Mouse (Mus musculus) stomach, embryonic 15.5 days (tissue): ENCODE measurements around the gene Lipt2. TPM values are rescaled to one million over a fixed set of nuclear protein-coding genes. Genes with fewer than 3 reads are reported as not detected.

Source experiments
- ATAC-seq: fragments of 200-750 bp; cut with Nextera tagmentation; 2 replicates; pipeline ENCODE4 v1.8.0; 2017; ENCODE audit warnings: low read depth, moderate number of reproducible peaks, moderate TSS enrichment; ENCODE audit not compliant: insufficient read depth, low FRiP score
- H3K27ac ChIP-seq: fragments of 300-500 bp; sonication (generic); 2 replicates; pipeline ENCODE4 v1.5.1; 2015; ENCODE audit warnings: mild to moderate bottlenecking, inconsistent platforms
- H3K27me3 ChIP-seq: fragments of 300-500 bp; sonication (generic); replicated peaks from 2 replicates; pipeline ENCODE4 v1.6.1; 2015; ENCODE audit warnings: inconsistent platforms
- H3K36me3 ChIP-seq: fragments of 300-500 bp; sonication (generic); 2 replicates; pipeline ENCODE4 v1.6.1; 2015; ENCODE audit warnings: inconsistent platforms
- H3K4me1 ChIP-seq: fragments of 300-500 bp; sonication (generic); 2 replicates; pipeline ENCODE4 v1.6.1; 2015; ENCODE audit warnings: inconsistent platforms
- H3K4me2 ChIP-seq: fragments of 300-500 bp; sonication (generic); 2 replicates; pipeline ENCODE4 v1.6.1; 2015; ENCODE audit warnings: mild to moderate bottlenecking, inconsistent platforms
- H3K4me3 ChIP-seq: fragments of 300-500 bp; sonication (generic); replicated peaks from 2 replicates; pipeline ENCODE4 v1.5.1; 2015; ENCODE audit warnings: inconsistent platforms
- H3K9ac ChIP-seq: fragments of 300-500 bp; sonication (generic); 2 replicates; pipeline ENCODE4 v1.6.1; 2015; ENCODE audit warnings: inconsistent platforms
- H3K9me3 ChIP-seq: fragments of 300-500 bp; sonication (generic); 2 replicates; pipeline ENCODE4 v1.6.1; 2016; ENCODE audit warnings: inconsistent platforms
- WGBS: fragments of 180-500 bp; shearing (Covaris S2); methylation state at CpG from one replicate; pipeline ENCODE4 v1.1.7; 2015; 5-methylcytosine and 5-hydroxymethylcytosine counted together
- polyA plus RNA-seq: library from polyadenylated mRNA; unstranded; fragments of >200 nt; fragmentation: Nextera tagmentation; extraction: Ambion mirVana; gene quantifications from 2 replicates; pipeline ENCODE4 v1.2.1, GENCODE M21; 2015

The Lipt2 gene
- polyA plus RNA-seq, 1 experiment from 2014 or later = 18.0 TPM

- Histone ChIP-seq H3K36me3 (no peaks in the 10 kb centered on the region), H3K4me2 (no peak overlapping the region), H3K27me3 (no peaks in the 10 kb centered on the region), H3K27ac (no peak overlapping the region), H3K4me3 (no peak overlapping the region), H3K9me3 (no peaks in the 10 kb centered on the region), H3K4me1 (no peaks in the 10 kb centered on the region), H3K9ac (no peak overlapping the region)
- no peak for ATAC-seq
- WGBS = 56% methylated on average over 3 of the region's 3 CpGs
Measured at GRCm38 (mm10) chr7:100203616-100204015, 44.5 kb downstream of the Lipt2 start.

- H3K27ac ChIP-seq = no peak overlapping the region
- H3K27me3 ChIP-seq = no peaks in the 10 kb centered on the region
- H3K4me2 ChIP-seq = no peak overlapping the region
- no peak for ATAC-seq
- H3K9ac ChIP-seq = no peak overlapping the region
- H3K4me3 ChIP-seq = no peak overlapping the region
- no peaks in the 10 kb centered on the region for H3K36me3 ChIP-seq
- no peaks in the 10 kb centered on the region for H3K4me1 ChIP-seq
- 81% methylated on average over 6 of the region's 6 CpGs for WGBS
- no peaks in the 10 kb centered on the region for H3K9me3 ChIP-seq
Measured at GRCm38 (mm10) chr7:100204871-100205270, 45.8 kb downstream of the Lipt2 start.

- H3K4me1 ChIP-seq = no peaks in the 10 kb centered on the region
- no peak overlapping the region for H3K27ac ChIP-seq
- no peaks in the 10 kb centered on the region for H3K27me3 ChIP-seq
- no peak for ATAC-seq
- H3K4me2 ChIP-seq = no peak overlapping the region
- H3K4me3 ChIP-seq = no peak overlapping the region
- 82% methylated on average over 2 of the region's 2 CpGs for WGBS
- H3K9me3 ChIP-seq = no peaks in the 10 kb centered on the region
- H3K36me3 ChIP-seq = no peaks in the 10 kb centered on the region
- H3K9ac ChIP-seq = no peak overlapping the region
Measured at GRCm38 (mm10) chr7:100206144-100206543, 47.1 kb downstream of the Lipt2 start.

GRCm38 (mm10) chr7:100207886-100208285 lies 48.8 kb downstream of the Lipt2 start:
- Histone ChIP-seq H3K27ac (no peak overlapping the region), H3K4me2 (no peak overlapping the region), H3K9ac (no peak overlapping the region), H3K4me3 (no peak overlapping the region), H3K36me3 (no peaks in the 10 kb centered on the region), H3K4me1 (no peaks in the 10 kb centered on the region), H3K27me3 (no peaks in the 10 kb centered on the region), H3K9me3 (no peaks in the 10 kb centered on the region)
- no peak for ATAC-seq

Other genes with a start within 250 kb of the Lipt2 start
- 4.8 and 4.9 TPM in 2 replicates for gene Rnf169, start 178.8 kb upstream of the Lipt2 start, polyA plus RNA-seq
- 0.94 and 1.0 TPM in 2 replicates for gene Chrdl2, start 153.1 kb upstream of the Lipt2 start, polyA plus RNA-seq
- gene Pold3, start 37.7 kb upstream of the Lipt2 start, polyA plus RNA-seq = 55.1 and 58.3 TPM in 2 replicates
- 24.4 and 26.2 TPM in 2 replicates for gene Kcne3, start 17.2 kb downstream of the Lipt2 start, polyA plus RNA-seq
- gene Pgm2l1, start 68.1 kb downstream of the Lipt2 start, polyA plus RNA-seq = 2.3 and 2.8 TPM in 2 replicates
- gene P4ha3, start 126.2 kb downstream of the Lipt2 start, polyA plus RNA-seq = 4.3 and 6.3 TPM in 2 replicates
- gene C2cd3, start 213.0 kb downstream of the Lipt2 start, polyA plus RNA-seq = 17.7 and 18.5 TPM in 2 replicates
- gene Ppme1, start 213.0 kb downstream of the Lipt2 start, polyA plus RNA-seq = 51.4 TPM in 2 replicates